Mouse (Mus musculus) lung, embryonic 16.5 days (tissue): ENCODE measurements at regions not wholly inside any gene's neighbourhood (a gene's known extent, or its start where the extent isn't known, plus 50 kb on each side); places are given as distances from the start of the nearest gene placed in this dataset.

ENCODE experiments used
- ATAC-seq: fragments of 200-750 bp; cut with Nextera tagmentation; 2 replicates; pipeline ENCODE4 v1.8.0; 2017; ENCODE audit warnings: low read depth, mild to moderate bottlenecking, moderate library complexity
- H3K27ac ChIP-seq: fragments of 300-500 bp; sonication (generic); 2 replicates; pipeline ENCODE4 v1.5.1; 2014; ENCODE audit warnings: mild to moderate bottlenecking, control low read depth, low read length
- H3K27me3 ChIP-seq: fragments of 300-500 bp; sonication (generic); 2 replicates; pipeline ENCODE4 v1.6.1; 2014; ENCODE audit warnings: low read depth, low read length, mixed read lengths; ENCODE audit not compliant: control insufficient read depth, insufficient read depth
- H3K36me3 ChIP-seq: fragments of 300-500 bp; sonication (generic); 2 replicates; pipeline ENCODE4 v1.6.1; 2014; ENCODE audit warnings: low read length; ENCODE audit not compliant: control insufficient read depth, insufficient read depth
- H3K4me1 ChIP-seq: fragments of 300-500 bp; sonication (generic); replicated peaks from 2 replicates; pipeline ENCODE4 v1.6.1; 2014; ENCODE audit warnings: low read length, mixed read lengths; ENCODE audit not compliant: control insufficient read depth, insufficient read depth
- H3K4me2 ChIP-seq: fragments of 300-500 bp; sonication (generic); 2 replicates; pipeline ENCODE4 v1.6.1; 2014; ENCODE audit warnings: low read depth, low read length, control low read depth
- H3K4me3 ChIP-seq: fragments of 300-500 bp; sonication (generic); 2 replicates; pipeline ENCODE4 v1.5.1; 2014; ENCODE audit warnings: mild to moderate bottlenecking, low read length, control low read depth
- H3K9ac ChIP-seq: fragments of 300-500 bp; sonication (generic); 2 replicates; pipeline ENCODE4 v1.6.1; 2014; ENCODE audit warnings: low read length, control low read depth
- H3K9me3 ChIP-seq: fragments of 300-500 bp; sonication (generic); 2 replicates; pipeline ENCODE4 v1.6.1; 2016; ENCODE audit warnings: low read length; ENCODE audit not compliant: control insufficient read depth
- WGBS: fragments of 180-500 bp; shearing (Covaris S2); extraction: QIAGEN DNeasy Blood & Tissue Kit; methylation state at CpG from one replicate; pipeline ENCODE4 v1.1.7; 2014; 5-methylcytosine and 5-hydroxymethylcytosine counted together

DNA sequence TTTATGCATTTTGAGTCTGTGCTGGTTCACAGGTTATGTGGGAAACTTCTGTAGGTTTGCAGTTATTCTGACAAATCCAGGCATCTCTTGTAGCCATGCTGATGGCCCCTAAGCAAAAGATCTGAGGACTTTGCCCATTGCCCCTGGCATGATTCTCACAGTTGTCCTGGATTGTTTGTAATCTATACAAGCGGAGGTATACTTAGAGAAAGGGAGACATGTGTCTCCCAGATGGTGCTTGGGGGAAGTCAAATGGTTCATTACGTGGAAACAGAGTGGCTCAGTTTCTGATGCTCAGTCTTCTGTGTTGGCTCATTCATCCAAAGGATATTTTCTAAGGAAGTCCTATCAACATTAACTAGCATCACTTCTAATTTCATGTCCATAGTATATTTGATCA is 60.8 kb upstream of the Clec14a start:
- Histone ChIP-seq H3K4me2 (no peak overlapping the region), H3K4me1 (no peaks in the 10 kb centered on the region), H3K4me3 (no peak overlapping the region), H3K9ac (no peak overlapping the region), H3K36me3 (no peaks in the 10 kb centered on the region), H3K27ac (no peak overlapping the region), H3K9me3 (no peaks in the 10 kb centered on the region), H3K27me3 (no peaks in the 10 kb centered on the region)
- no peak for ATAC-seq
- 83% methylated on average over 2 of the region's 2 CpGs for WGBS

DNA sequence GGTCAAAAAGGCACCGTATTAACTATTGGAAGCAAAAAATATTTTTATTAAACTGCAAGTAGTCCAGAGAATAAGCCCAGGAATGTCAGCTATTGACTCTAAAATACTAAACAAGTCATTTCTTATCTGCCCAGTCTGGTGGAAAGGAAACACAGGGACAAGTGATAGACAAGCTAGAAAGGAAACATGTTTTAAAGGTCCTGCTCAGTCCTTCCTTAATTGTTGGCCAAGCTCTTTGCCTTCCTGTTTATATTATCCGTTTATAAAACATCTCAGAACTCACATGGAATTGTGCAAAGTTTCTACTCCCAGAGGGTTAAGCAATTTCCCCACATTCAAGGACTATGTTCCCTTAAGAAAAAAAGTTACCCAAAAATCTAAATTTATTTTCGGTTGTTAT is 54.9 kb upstream of the Clec14a start:
- WGBS, result 48% methylated on average over 3 of the region's 3 CpGs
- 0 out of 2 replicates have a peak, but pooled peaks cover 2% of the 10 kb centered on the region for H3K4me1 ChIP-seq
- H3K36me3 ChIP-seq, result no peaks in the 10 kb centered on the region
- H3K27ac ChIP-seq, result peak overlapping the region; percentile 36; the same call in 1 of the 2 replicates
- peak; percentile 81 for ATAC-seq
- H3K27me3 ChIP-seq, result no peaks in the 10 kb centered on the region
- H3K9ac ChIP-seq, result no peak overlapping the region
- no peak overlapping the region for H3K4me3 ChIP-seq
- no peak overlapping the region for H3K4me2 ChIP-seq
- H3K9me3 ChIP-seq, result no peaks in the 10 kb centered on the region
